Mouse (Mus musculus): ENCODE results near the gene Nsg1.

DNA sequence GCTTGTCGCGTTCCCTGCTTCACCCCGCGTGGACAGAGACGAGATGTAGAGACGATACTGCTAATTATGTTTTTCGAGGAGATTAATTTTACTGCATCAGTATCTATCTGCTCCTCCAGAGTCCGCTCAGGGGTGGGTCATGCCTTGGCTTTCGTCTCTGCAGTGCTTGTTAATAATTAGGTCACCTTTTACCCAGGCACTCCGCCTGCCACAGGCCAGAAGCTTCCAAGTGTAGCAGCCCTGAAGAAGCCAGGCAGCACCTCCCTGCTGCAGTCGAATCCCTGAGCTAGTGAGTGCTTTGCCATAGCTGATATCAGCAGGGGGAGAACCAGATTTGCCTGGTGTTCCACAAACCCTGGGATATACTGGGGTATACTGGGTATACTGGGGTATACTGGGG, 8.8 kb upstream of the Nsg1 start:
- no peak for TF ChIP-seq CTCF (IDR thresholded peaks at IDR 0.05; ENCODE audit: low read depth, low read length)
- TF ChIP-seq POLR2A (IDR thresholded peaks at IDR 0.05; ENCODE audit: insufficient read depth, low read length), result no peak
